Mouse (Mus musculus): ENCODE results near the gene Ap1s1. TPM values are rescaled to one million over a fixed set of nuclear protein-coding genes. Genes with fewer than 3 reads are reported as not detected.

Ap1s1 gene
- total RNA-seq, 1 experiment from 2014 or later: 9.2 TPM

DNA sequence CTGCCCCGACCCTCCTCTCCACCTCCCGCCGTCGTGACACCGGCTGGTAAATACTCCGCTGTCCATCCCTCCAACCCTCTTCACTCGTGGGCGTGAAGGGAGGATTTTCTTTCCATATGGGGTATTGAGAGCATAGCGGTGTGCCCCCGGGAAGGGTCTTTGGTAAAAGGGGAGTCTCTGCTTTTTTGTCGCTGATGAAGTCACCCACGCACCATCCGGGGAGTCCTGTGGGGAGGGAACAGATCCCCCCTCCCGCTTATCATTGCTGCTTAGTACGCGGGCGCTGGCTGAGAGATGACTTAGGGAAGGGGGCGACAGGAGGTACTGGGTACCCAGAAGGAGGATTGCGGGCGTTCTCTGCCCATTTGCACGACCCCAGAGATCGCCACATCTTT lies 15.5 kb downstream of the Ap1s1 start:
- ATAC-seq (ENCODE audit: extremely low read depth, insufficient number of reproducible peaks, low FRiP score, poor library complexity, severe bottlenecking): no peak

DNA sequence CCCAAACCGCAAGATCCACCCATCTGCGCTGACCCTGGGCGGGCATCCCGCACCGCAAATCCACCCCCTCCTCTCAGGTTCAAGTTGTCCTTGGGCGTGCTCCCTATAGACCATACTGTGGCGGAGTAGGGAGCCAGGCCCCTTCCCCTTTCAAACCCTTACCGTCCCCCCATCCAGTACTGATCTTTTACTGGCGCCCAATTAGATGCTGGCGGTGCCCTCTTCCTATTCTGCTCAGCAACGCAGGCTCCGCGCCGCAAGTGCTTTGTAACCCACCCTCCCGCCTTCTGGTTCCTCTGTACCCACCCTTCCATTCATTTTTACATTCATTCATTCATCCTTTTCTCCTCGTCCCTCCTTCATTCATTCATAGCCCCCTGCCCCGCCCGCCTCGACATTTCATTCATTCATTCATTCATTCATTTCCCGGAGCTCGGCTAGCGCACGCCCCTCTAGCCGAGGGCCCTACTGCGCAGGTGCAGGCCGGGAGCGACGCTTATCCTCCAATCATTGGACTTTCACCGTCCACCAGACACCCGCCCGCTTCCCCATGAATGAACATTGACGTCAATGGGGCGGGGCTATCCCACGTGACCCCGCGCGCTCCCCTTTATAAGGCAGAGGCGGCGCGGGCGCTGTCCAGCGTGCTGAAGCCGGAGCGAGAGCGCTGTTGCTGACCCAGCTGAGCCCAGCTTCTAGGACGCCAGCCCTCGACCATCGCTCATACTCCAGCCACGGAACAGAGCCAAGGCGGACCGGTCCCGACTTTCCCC lies 16.1 kb downstream of the Ap1s1 start:
- ATAC-seq (ENCODE audit: extremely low read depth, insufficient number of reproducible peaks, low FRiP score, poor library complexity, severe bottlenecking): peak; percentile 54

DNA sequence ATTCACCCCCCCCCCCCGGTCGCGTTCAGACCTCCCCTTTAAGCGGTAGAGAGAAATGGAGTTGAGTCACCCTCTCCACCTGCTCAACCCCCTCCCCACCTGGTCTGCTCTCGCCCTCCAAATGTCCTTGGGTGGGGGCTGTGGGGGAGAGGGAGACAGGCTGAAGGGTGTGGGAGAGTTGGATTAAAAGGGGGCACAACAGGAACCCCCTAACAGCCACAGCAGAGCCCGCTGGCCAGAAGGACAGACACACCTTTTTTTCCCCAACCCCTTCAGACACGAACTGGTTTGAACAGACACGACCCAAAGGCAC lies 16.7 kb downstream of the Ap1s1 start:
- no peak for ATAC-seq (ENCODE audit: extremely low read depth, insufficient number of reproducible peaks, low FRiP score, poor library complexity, severe bottlenecking)

DNA sequence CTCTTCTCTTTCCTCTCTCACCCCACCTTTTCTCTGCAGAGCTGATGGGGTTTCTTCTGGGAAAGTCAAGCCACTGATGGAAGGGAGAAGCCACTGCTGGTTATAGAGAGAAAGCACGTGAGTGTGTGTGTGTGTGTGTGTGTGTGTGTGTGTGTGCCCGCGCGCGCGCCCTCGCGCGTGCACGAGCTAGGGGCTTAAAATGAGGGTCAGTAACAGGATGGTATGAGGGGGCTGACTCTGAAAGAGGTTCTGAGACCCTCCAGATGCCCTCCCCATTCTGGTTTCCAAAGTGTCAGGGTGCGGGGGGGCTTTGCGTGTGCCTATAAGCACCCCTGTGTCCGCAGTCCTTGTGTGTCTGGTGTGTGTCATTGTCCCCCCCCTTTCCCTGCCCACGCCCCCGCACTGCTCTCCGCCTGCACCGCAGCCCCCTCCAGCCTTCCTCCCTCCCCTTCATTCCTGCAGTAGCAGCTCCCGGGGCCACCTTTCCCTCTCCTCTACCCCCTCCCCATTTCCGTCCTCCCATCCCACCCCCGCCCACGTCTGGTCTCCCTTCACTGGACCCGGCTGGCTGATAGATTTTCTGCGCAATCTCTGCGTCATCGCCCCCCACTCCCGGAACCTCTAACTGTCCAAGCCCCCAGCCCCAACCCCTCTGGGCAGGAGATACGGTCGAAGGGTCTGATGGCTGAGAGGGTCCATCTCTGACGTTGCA lies 17.2 kb downstream of the Ap1s1 start:
- ATAC-seq (ENCODE audit: extremely low read depth, insufficient number of reproducible peaks, low FRiP score, poor library complexity, severe bottlenecking): no peak

DNA sequence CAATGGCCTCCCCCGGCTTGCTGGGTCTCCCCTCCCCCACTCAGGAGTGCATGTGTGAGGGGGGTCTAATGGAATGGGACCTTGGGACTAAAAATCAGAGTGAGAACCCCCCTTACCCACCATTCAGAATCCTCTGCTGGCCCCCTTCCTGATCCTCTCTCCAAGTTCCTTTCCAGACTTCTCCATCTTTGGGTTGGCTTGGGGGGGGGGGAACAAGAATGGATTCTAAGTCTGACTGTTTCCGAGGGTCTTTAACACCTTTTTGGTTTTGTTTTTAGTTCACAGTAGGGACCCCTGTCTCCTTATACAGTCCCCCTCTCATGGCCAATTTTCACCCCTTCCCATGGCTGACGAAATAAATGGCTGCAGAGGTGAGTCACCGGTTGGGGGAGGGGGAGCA lies 19.8 kb downstream of the Ap1s1 start, which contains the start of gene Vgf:
Vgf (plus strand) TSS at position 301 of the 400 bp plus-strand sequence.
- no peak for ATAC-seq (ENCODE audit: extremely low read depth, insufficient number of reproducible peaks, low FRiP score, poor library complexity, severe bottlenecking)

DNA sequence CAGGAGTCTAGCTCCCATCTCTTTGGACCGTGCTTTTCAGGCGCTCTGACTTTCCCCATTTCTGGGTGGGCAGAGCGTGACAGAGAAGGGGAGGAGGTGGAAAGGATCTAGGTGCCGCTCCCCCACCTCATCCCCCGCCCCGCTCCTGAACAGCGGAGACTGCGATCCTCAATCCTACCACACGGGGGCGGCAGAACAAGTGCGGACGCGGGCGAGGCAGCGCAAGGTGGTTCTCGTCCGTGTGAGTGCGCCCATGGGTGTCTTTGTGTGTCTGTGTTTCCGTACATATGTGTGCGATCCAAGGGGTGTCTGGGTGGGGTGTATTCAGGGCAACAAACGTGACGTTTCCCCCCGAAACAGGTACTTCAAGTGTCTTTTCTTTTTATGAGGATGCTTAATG lies 20.8 kb downstream of the Ap1s1 start:
- ATAC-seq (ENCODE audit: extremely low read depth, insufficient number of reproducible peaks, low FRiP score, poor library complexity, severe bottlenecking): peak; percentile 66

DNA sequence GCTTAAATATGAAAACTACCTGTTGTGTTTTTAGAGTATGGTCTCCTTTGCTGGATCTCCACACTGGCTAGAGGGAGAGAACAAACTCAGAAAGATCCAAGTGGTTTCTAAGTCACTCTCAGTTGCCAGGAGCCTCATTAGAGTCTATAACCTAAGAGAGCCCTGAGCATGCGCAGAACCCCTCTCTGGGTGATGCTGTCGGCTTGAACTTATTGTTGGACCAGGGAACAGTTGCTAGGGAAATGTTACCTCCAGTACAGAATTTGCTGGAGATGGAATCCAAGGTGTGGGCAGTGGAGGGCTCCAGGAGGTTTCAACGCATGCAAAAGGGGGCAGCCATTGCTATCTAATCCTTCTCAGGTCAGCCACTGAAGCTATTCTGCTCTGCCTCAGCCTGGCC lies 21.6 kb downstream of the Ap1s1 start:
- no peak for ATAC-seq (ENCODE audit: extremely low read depth, insufficient number of reproducible peaks, low FRiP score, poor library complexity, severe bottlenecking)

DNA sequence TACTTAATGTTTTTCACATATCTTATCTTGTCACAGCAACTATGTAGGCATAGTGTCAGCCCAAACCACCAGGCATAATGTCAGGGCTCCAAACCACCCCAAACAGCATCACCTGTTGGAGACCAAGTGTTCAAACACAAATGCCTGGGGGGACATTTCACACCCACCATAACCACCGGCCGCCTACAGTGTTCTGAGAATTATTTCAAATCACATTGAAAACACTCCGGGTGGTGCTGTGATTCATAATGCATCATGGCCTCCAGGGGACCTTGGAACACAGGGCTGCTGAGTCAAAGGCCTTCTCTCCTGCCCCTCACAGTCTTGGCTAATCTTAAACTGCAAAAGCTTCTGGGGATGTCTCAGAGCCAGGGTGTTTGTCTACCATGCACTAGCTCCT lies 30.0 kb downstream of the Ap1s1 start:
- no peak for ATAC-seq (ENCODE audit: extremely low read depth, insufficient number of reproducible peaks, low FRiP score, poor library complexity, severe bottlenecking)

DNA sequence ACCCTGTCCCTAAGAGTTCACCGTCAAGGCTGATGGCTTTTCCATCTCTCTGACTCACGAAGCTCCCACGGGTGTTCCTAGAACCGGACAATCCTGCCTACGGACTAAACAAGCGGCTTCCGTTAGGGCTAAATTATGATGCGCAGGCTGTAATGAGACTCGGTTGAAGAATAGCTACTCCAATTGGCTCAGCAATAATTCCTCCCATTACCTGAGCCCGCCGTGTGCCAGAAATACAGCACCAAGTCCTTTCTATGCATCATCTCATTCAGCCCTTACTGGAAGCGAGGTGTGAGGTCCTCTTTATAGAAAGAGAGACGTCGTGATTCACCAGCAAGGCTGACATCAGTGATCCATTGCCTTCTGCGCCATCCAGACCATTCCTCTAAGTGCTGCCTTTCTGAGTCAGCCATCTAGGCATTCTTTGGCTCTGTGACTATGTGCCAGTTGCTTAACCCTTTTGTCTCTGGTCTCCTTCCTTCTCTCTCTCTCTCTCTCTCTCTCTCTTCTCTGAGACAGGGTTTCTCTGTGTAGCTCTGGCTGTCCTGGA lies 33.5 kb downstream of the Ap1s1 start:
- no peak for ATAC-seq (ENCODE audit: extremely low read depth, insufficient number of reproducible peaks, low FRiP score, poor library complexity, severe bottlenecking)

DNA sequence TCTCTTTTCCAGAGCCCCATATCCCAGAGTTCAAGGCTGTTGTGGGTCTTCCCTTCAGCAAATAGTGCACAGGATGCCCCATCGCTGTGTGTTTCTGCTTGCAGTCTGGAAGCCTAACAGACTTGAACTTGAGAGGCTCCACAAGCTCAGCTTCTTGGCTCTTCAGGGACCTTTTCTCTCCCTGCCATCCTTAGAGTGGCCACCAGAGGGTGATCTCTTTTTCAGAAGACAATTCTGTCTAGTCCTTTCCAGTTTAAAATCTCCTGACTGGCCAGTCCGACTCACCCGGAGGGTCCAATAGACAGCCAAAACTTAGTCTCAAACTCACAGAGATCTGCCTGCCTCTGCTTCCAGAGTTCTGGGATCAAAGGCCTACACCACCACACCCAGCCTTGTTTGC lies 35.9 kb downstream of the Ap1s1 start:
- ATAC-seq (ENCODE audit: extremely low read depth, insufficient number of reproducible peaks, low FRiP score, poor library complexity, severe bottlenecking): no peak

DNA sequence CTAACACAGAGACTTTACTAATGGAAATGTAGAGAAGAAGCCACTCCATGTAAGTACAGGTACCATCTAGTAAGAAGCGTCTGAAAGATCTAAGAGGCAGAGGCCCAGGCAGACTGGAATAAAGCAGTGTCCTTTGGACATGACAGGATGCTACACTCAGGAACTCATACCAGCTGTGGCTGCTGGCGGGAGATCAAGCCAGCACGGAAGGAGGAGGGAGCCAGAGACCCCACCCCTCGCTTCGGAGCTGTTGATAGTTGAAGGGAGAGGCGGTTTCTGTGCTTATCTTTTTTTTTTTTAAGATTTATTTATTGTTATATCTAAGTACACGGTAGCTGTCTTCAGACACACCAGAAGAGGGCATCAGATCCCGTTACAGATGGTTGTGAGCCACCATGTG lies 38.7 kb downstream of the Ap1s1 start:
- ATAC-seq (ENCODE audit: extremely low read depth, insufficient number of reproducible peaks, low FRiP score, poor library complexity, severe bottlenecking): no peak

DNA sequence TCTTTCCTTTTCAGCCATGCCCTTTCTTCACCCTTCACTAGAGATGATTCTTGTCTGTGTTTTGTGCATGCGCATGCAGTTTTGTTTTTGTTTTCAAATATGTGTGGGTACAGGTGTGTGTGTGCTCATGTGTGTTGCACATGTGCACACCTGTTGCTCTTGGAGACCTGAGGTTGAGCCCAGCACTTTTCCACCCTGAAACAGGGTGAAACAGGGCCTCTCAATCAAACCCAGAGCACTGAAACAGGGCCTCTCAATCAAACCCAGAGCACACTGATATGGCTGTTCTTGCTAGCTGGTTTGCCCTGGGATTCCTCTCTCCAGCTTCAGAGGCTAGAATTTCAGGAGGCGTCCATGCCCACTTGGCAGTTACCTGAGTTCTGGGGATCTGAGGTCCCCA lies 45.3 kb downstream of the Ap1s1 start:
- no peak for ATAC-seq (ENCODE audit: extremely low read depth, insufficient number of reproducible peaks, low FRiP score, poor library complexity, severe bottlenecking)

DNA sequence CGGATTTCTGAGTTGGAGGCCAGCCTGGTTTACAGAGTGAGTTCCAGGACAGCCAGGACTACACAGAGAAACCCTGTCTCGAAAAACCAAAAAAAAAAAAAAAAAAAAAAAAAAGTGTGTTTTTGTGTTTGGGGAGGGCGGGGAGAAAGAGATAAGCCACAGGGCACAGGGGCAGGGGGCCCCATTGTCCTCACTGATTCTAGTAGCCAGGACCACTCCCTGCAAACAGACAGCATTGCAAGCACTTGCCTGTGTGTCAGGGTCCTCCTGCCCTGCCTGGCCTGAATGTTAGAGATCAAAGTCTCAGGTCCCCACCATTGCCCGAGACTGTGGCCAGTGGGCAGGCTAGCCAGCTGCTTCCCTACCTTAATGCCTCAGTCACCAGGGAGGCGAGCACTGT lies 46.5 kb downstream of the Ap1s1 start:
- ATAC-seq (ENCODE audit: extremely low read depth, insufficient number of reproducible peaks, low FRiP score, poor library complexity, severe bottlenecking): no peak

DNA sequence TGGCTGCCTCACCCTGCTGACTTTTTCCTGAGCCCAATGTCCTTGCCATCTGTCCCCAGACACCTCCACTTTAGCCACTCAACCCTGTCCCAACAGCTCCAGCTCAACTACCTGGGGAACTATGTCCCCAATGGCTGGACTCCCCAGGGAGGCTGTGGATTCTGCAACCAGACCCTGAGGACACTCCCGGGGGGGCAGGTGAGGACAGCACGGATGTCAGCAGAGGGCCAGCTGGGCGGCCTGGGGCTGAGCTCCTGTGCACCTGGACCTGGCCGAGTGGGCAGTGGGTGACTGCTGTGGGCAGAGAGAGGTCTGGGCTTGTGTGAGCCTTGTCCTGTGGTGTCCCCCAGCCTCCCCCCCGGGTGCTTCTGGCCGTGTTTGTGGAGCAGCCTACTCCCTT lies 56.1 kb downstream of the Ap1s1 start:
- no peak for ATAC-seq (ENCODE audit: extremely low read depth, insufficient number of reproducible peaks, low FRiP score, poor library complexity, severe bottlenecking)

DNA sequence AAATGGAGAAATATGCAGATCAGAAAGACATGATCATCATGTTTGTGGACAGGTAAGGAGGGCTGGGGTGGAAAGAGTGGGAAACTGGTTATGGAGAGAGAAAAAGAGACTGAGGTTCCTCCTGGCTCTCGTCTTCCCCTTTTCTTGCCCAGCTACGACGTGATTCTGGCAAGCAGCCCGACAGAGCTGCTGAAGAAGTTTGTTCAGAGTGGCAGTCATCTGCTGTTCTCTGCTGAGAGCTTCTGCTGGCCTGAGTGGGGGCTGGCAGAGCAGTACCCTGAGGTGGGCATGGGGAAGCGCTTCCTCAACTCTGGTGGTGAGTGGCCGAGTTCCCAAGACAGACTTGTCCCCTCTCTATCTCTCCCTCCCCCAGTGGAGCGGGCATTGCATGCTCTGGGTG lies 57.5 kb downstream of the Ap1s1 start:
- no peak for ATAC-seq (ENCODE audit: extremely low read depth, insufficient number of reproducible peaks, low FRiP score, poor library complexity, severe bottlenecking)

DNA sequence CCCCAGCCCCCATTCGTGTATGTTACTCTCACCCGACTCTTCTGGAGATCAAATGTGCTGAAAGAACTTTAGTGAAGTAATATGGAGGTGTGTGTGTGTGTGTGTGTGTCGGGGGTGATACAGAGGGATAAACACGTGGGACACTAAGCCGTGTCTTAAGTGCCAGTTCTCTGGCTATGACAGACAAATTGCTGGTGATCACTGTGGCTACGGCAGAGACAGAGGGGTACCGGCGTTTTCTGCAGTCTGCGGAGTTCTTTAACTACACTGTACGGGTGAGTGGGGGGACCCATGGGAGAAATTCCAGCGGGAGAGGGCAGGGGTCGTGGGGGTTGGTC lies 58.0 kb downstream of the Ap1s1 start, which contains the start of gene Znhit1:
Znhit1 (minus strand) TSS at position 88 of the 338 bp plus-strand sequence.
- no peak for ATAC-seq (ENCODE audit: extremely low read depth, insufficient number of reproducible peaks, low FRiP score, poor library complexity, severe bottlenecking)

DNA sequence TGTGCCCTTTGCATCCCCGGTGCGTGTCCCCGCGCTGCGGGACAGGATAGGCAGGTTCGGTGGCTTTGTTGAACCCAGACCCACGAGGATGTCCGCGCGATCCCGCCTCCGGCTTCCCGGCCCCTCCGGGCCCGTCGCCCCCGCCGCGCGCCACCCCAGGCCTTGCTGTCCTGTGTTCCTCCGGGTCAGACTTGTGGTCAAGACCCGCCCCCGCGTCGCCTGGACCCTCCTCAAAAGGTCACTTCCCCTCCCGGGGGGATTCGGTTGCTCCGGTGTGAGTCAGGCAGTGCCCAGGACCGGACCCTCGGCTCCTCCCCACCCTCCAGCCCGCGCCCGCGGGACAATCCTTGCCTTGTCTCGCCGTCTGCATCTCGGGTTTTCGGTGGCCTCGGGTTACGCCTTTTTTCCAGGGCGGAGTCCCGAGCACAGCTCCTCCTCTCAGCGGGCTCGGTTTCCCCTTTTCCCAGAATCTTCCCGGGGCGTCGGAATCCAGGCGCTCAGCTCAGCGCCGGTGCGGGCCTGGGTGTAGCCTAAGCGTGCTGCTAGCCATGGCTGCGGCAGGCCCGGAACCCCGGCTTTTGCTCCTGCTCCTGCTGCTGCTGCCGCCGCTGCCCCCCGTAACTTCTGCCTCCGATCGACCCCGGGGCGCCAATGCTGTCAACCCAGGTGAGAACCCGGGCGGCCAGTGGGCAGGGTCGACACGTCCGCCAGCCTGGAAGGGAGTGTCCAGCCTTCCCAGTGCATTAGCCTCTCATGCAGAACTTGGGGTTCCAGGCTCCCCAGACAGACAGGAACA lies 58.6 kb downstream of the Ap1s1 start:
- no peak for ATAC-seq (ENCODE audit: extremely low read depth, insufficient number of reproducible peaks, low FRiP score, poor library complexity, severe bottlenecking)

DNA sequence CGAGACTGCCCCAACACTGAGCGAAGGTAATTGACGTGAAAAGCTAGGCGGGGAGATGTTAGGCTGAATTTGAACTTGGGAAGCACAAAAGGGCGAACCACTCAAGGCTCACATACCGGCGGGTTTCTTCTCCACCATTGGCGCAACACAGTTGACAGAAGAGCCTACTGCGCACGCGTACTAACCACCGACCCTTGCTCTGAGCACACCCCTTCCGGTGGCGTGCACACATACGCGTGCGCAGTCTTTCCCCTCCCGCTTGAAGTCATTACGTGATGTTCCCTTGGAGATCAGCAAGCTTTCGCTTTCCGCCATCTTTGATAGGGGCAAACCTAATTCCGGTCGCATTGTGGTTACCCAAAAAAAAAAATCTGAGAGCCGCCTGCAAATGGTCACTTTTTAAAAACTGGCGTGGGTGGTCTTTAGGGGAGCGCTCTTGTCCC lies 59.2 kb downstream of the Ap1s1 start, which contains the start of gene Plod3:
Plod3 (plus strand) TSS at position 325 of the 443 bp plus-strand sequence.
- peak; percentile 95 for ATAC-seq (ENCODE audit: extremely low read depth, insufficient number of reproducible peaks, low FRiP score, poor library complexity, severe bottlenecking)
